17 mouse cellular contexts compared by ENCODE assay signal in genomic region chr14:80657408-80657807, GRCm38 (mm10).
A peak's percentile ranks its signal among the peaks of the same experiment; 100 is the strongest.
DNase-seq lines count a peak whose midpoint lies in the region; ATAC-seq and TF ChIP-seq lines count a peak whose summit lies in the region.
"Had no signal": no experiment of that assay in that cellular context is flagged by ENCODE, and none has a peak within 500 bp of the region (broad histone marks: within the 10 kb centered on the region; RNA-seq: fewer than 3 reads in every experiment).

No protein-coding gene starts in this region.

- H3K27me3 ChIP-seq in forebrain, embryonic 14.5 days (replicated peaks; ENCODE audit: control insufficient read depth, insufficient read depth, low read length) = no peaks in the 10 kb centered on the region
- H3K27me3 ChIP-seq in forebrain, embryonic 13.5 days = no peaks in the 10 kb centered on the region
- H3K27me3 ChIP-seq in limb, embryonic 14.5 days (ENCODE audit: control insufficient read depth, insufficient read depth, low read length) = no peaks in the 10 kb centered on the region
- H3K27me3 ChIP-seq in limb, embryonic 10.5 days (ENCODE audit: low read depth, poor library complexity, severe bottlenecking) = no peaks in the 10 kb centered on the region
- H3K27me3 ChIP-seq: forebrain, embryonic 15.5 days; lung, embryonic 15.5 days; megakaryocyte, embryonic 14.5 days had no signal

- no peaks in the 10 kb centered on the region for H3K4me1 ChIP-seq in forebrain, embryonic 14.5 days (ENCODE audit: control insufficient read depth, insufficient read depth, low read length)
- no peaks in the 10 kb centered on the region for H3K4me1 ChIP-seq in forebrain, embryonic 13.5 days
- H3K4me1 ChIP-seq in limb, embryonic 14.5 days (ENCODE audit: control insufficient read depth, insufficient read depth, low read length) = no peaks in the 10 kb centered on the region
- no peaks in the 10 kb centered on the region for H3K4me1 ChIP-seq in limb, embryonic 10.5 days
- H3K4me1 ChIP-seq: forebrain, embryonic 15.5 days; lung, embryonic 15.5 days; megakaryocyte, embryonic 14.5 days had no signal

- TF ChIP-seq POLR2A in limb, embryonic 14.5 days (IDR thresholded peaks at IDR 0.05; ENCODE audit: borderline replicate concordance, extremely low read depth, insufficient read depth, insufficient read length) = no peak

- H3K4me2 ChIP-seq in forebrain, embryonic 14.5 days (ENCODE audit: low read length) = no peak overlapping the region
- H3K4me2 ChIP-seq in forebrain, embryonic 13.5 days = no peak overlapping the region
- no peak overlapping the region for H3K4me2 ChIP-seq in limb, embryonic 14.5 days (replicated peaks; ENCODE audit: low read depth, low read length, severe bottlenecking)
- H3K4me2 ChIP-seq: forebrain, embryonic 15.5 days; hindbrain, embryonic 14.5 days; lung, embryonic 15.5 days had no signal

- H3K27ac ChIP-seq in forebrain, embryonic 14.5 days (ENCODE audit: low read depth, low read length) = no peak overlapping the region
- no peak overlapping the region for H3K27ac ChIP-seq in forebrain, embryonic 13.5 days
- no peak overlapping the region for H3K27ac ChIP-seq in limb, embryonic 14.5 days (replicated peaks; ENCODE audit: low read depth, low read length)
- no peak overlapping the region for H3K27ac ChIP-seq in limb, embryonic 10.5 days
- H3K27ac ChIP-seq: forebrain, embryonic 15.5 days; hindbrain, embryonic 14.5 days; lung, embryonic 15.5 days had no signal

- intact Hi-C loops in heart, postnatal 25 days (cut with DNase I) = no loop called here

- WGBS in forebrain, embryonic 14.5 days = 81% methylated on average over 6 of the region's 6 CpGs
- 86% methylated on average over 6 of the region's 6 CpGs for WGBS in forebrain, embryonic 13.5 days
- WGBS in limb, embryonic 14.5 days = 76% methylated on average over 6 of the region's 6 CpGs
- WGBS in limb, embryonic 10.5 days = 93% methylated on average over 6 of the region's 6 CpGs

- peak; percentile 6 for DNase-seq in forebrain, embryonic 14.5 days (ENCODE audit: low spot score)
- DNase-seq in limb, embryonic 14.5 days (ENCODE audit: low spot score) = peak; percentile 8
- DNase-seq in limb, embryonic 10.5 days (ENCODE audit: low spot score) = no peak
- DNase-seq in layer of hippocampus, adult 9-11 months = peak; percentile 65
- DNase-seq in heart, postnatal 25 days (ENCODE audit: low spot score) = no peak
- no peak for DNase-seq in natural killer cell, adult 2 months (ENCODE audit: low spot score in 2 of 2)
- DNase-seq in urinary bladder, adult 2 months (ENCODE audit: low spot score) = no peak
- DNase-seq: adrenal gland, adult 8-10 months; cerebellum, adult 9-11 months; heart, adult 11 months; kidney, adult 2 months; thymus, postnatal 36 days had no signal

- no peaks in the 10 kb centered on the region for H3K9me3 ChIP-seq in forebrain, embryonic 14.5 days (replicated peaks; ENCODE audit: control insufficient read depth, low read length)
- no peaks in the 10 kb centered on the region for H3K9me3 ChIP-seq in forebrain, embryonic 13.5 days (replicated peaks)
- no peaks in the 10 kb centered on the region for H3K9me3 ChIP-seq in limb, embryonic 14.5 days (ENCODE audit: control insufficient read depth, low read length)
- H3K9me3 ChIP-seq in limb, embryonic 10.5 days (replicated peaks) = no peaks in the 10 kb centered on the region
- H3K9me3 ChIP-seq: forebrain, embryonic 15.5 days; lung, embryonic 15.5 days had no signal

- H3K9ac ChIP-seq in forebrain, embryonic 14.5 days (ENCODE audit: low read length) = no peak overlapping the region
- H3K9ac ChIP-seq in forebrain, embryonic 13.5 days = no peak overlapping the region
- H3K9ac ChIP-seq in limb, embryonic 14.5 days (ENCODE audit: low read depth, low read length, severe bottlenecking) = no peak overlapping the region
- H3K9ac ChIP-seq: forebrain, embryonic 15.5 days; hindbrain, embryonic 14.5 days; lung, embryonic 15.5 days had no signal

- ATAC-seq in forebrain, embryonic 14.5 days = no peak
- ATAC-seq in forebrain, embryonic 13.5 days = no peak
- ATAC-seq in limb, embryonic 14.5 days (ENCODE audit: low FRiP score, low read depth) = no peak
- ATAC-seq: forebrain, embryonic 15.5 days had no signal

- no peak overlapping the region for H3K4me3 ChIP-seq in forebrain, embryonic 14.5 days (ENCODE audit: low read depth, low read length)
- H3K4me3 ChIP-seq in forebrain, embryonic 13.5 days = no peak overlapping the region
- H3K4me3 ChIP-seq in limb, embryonic 14.5 days (replicated peaks; ENCODE audit: low read length) = no peak overlapping the region
- H3K4me3 ChIP-seq in limb, embryonic 10.5 days = no peak overlapping the region
- H3K4me3 ChIP-seq: forebrain, embryonic 15.5 days; lung, embryonic 15.5 days; megakaryocyte, embryonic 14.5 days had no signal

- no peaks in the 10 kb centered on the region for H3K36me3 ChIP-seq in forebrain, embryonic 14.5 days (ENCODE audit: control insufficient read depth, insufficient read depth, low read length)
- no peaks in the 10 kb centered on the region for H3K36me3 ChIP-seq in forebrain, embryonic 13.5 days (ENCODE audit: poor library complexity, severe bottlenecking)
- no peaks in the 10 kb centered on the region for H3K36me3 ChIP-seq in limb, embryonic 14.5 days (ENCODE audit: control insufficient read depth, insufficient read depth, low read length)
- no peaks in the 10 kb centered on the region for H3K36me3 ChIP-seq in limb, embryonic 10.5 days
- H3K36me3 ChIP-seq: forebrain, embryonic 15.5 days; lung, embryonic 15.5 days had no signal

Comparison
In these comparisons a context has a peak if more than half of its experiments do, and no peak if none do; other contexts are left out.
1. DNase-seq: peak in forebrain, embryonic 14.5 days (single experiment), limb, embryonic 14.5 days (single experiment) and layer of hippocampus, adult 9-11 months (single experiment); none in limb, embryonic 10.5 days (single experiment), heart, postnatal 25 days (single experiment), natural killer cell, adult 2 months (0 of 2) and urinary bladder, adult 2 months (single experiment).